Mouse (Mus musculus) WW6 (cell line): ENCODE measurements at regions not wholly inside any gene's neighbourhood (a gene's known extent, or its start where the extent isn't known, plus 50 kb on each side); places are given as distances from the start of the nearest gene placed in this dataset.

ENCODE experiments used
- DNase-seq: peaks from one replicate; pipeline ENCODE4 v3.0.0-alpha.2; 2013; ENCODE audit warnings: low read depth, low spot score

- DNase-seq = no peak
Measured at GRCm38 (mm10) chr1:193702707-193703419, 332.8 kb upstream of the Camk1g start.

- DNase-seq = no peak
Measured at GRCm38 (mm10) chr1:193700217-193700616, 330.1 kb upstream of the Camk1g start.

GRCm38 (mm10) chr1:193698603-193699266 is 328.6 kb upstream of the Camk1g start:
- no peak for DNase-seq

DNA sequence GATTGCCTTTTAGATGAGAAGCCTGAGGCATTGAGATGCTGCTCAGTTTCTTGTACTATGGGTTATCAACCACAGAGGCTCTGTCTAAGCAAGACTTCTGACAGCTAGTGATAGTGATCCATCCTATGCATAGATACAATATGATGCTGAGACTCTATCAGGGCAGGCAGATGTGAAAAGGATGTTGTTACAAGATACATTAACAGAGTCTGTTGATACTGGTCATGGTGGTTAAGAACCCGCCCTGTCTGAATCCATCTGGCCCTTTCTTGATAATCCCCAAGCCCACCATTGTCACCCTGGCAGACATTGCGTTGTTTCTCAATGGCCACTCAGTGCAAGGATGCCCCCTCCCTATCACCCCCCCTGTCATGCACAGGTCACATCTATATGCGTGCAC is 327.8 kb upstream of the Camk1g start:
- no peak for DNase-seq

GRCm38 (mm10) chr1:193697001-193697400 is 326.9 kb upstream of the Camk1g start:
- DNase-seq = no peak

GRCm38 (mm10) chr1:193692991-193693390 is 322.9 kb upstream of the Camk1g start:
- DNase-seq = no peak

- no peak for DNase-seq
Measured at GRCm38 (mm10) chr1:193689601-193690000, 319.5 kb upstream of the Camk1g start.

GRCm38 (mm10) chr1:193682917-193683316 is 312.8 kb upstream of the Camk1g start:
- no peak for DNase-seq

GRCm38 (mm10) chr1:193678448-193678847 is 308.4 kb upstream of the Camk1g start:
- DNase-seq = no peak

DNA sequence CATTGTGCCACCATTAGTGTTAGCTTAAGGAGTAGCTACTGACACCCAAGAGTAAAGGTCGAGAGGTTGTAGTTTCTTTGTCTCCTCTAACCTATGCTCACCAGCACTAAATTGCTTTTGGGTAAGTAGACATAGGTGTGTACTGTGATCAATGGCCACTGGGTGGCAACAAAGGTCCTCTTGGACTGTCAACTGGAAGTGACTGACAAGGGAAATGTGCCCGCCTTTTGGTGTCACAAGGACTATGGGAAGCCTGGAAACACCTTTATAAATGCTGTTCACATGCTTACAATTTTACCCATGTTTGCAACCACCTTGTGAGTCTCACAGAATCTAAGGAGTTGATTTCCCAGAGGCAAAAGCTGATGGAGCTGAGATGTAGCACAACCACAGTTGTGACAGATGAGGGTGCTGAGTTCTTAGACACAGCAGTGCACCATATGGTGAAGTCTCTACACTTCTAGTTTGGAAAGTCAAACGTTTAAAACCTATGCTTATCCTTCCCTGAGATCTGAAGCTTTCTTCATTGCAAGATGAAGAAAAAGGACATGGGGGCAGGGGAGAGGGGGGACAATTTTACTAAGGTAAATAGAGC is 303.2 kb upstream of the Camk1g start:
- peak; percentile 22 for DNase-seq

DNA sequence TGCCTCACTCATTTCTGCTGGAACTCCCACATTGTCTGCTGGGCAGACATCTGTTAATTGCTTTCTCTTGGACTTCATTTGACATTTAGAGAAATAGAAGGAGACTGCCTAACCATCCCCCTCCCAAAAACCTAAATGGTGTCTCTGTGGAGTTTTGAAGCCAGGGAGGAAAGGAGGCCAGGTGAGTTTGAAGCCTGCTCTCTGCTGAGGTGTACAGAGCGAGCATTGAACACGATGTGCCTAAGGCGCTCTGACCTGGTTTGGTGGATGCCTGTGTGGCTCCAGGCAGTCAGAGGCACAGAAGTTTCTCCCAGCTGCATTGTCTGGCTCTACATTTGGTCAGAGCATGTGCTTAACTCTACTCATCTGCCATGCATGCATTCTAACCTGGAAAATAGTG is 302.6 kb upstream of the Camk1g start:
- no peak for DNase-seq

GRCm38 (mm10) chr1:193671816-193672254 is 301.7 kb upstream of the Camk1g start:
- no peak for DNase-seq

DNA sequence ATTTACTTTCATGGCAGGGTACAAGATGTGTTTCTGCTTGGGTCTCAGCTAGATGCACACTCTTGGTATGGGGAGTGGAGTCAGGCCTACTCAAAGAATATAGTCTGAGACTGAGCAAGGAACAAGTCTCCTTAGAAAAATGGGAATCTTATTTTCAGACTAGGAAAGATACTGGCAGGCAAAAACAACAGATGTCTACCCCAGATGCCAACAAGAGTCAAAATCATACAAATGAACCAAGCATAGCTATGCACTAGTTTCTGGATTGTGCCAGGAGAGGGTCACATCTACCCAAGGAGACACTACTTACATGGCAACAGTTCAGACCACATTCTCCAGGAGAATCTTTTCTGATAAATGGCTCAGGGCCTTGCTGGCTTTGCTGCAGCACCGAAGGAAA is 300.9 kb upstream of the Camk1g start:
- no peak for DNase-seq

- DNase-seq = no peak
Measured at GRCm38 (mm10) chr1:193670008-193670407, 299.9 kb upstream of the Camk1g start.

GRCm38 (mm10) chr1:193668841-193669240 is 298.7 kb upstream of the Camk1g start:
- no peak for DNase-seq

DNA sequence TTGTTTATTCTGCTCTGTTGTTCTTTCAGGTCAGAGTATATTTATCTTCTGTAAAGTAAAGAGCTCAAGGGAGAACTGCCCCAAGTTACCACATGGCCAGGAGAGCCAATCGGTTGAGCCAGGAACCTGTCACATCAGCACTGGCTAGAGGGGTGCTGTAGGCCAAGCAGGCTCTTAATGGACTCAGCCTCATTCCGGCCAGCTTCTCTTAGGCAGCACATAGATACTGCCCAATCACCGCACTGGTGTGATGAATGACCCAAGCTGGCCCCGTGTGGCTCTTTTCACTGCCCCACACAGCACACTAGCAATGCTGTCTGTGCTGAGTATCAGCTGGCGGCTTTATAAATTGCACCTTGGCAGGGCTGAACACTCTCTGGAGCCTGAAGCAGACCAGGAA is 295.8 kb upstream of the Camk1g start:
- DNase-seq = no peak

GRCm38 (mm10) chr1:193664569-193664968 is 294.5 kb upstream of the Camk1g start:
- DNase-seq = no peak

DNA sequence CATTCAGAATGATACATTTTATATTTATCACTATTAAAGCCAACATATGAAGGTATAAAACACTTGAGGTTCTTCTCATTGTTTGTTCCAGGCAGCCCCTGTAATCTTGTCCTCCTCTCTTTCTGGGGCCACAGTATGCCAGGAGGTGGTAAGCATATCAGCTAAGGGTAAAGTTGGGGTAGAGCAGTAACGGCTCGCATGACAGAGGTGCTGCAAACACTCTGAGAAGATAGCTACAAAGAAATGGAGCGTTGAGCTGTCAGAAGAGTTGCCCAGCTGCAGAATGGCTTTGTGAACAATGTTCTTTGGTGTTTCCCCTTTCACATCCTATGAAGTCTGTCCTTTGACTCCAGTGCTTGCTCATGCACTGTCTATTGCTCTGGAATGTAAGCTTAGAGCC is 293.5 kb upstream of the Camk1g start:
- DNase-seq = no peak

DNA sequence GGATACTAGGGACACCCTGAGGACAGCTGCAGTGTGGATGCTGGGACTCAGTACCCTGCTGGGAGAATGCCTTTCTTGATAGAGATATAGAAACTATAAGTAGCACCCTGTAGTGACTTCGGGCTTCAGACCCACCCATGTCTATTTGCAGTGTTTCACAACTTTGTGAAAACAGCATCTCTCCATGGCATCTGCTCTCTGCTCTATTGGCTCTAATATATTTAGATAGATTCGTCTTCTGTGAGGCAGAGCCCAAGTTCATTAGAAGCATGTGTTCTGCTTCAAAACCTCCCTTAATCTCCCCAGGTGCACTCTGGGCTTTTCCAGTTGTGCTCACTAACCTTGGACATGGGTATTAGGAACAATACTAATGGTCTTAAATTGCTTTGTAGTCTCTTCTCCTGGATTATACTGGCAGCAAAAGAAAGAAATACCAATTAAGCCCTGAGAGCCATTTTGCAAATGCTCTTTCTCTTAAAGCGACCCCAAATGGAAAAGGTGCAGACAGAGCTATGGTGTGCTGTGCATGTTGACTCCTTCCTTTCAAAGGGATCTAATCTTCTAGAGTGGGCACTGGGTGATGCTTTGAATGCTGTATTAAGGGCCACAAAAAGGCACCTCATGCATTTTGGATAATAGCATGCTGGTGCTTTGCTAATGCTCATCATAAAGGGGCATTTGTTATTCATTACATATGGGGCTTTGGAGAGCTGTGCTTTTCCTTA is 292.2 kb upstream of the Camk1g start:
- DNase-seq = no peak

DNA sequence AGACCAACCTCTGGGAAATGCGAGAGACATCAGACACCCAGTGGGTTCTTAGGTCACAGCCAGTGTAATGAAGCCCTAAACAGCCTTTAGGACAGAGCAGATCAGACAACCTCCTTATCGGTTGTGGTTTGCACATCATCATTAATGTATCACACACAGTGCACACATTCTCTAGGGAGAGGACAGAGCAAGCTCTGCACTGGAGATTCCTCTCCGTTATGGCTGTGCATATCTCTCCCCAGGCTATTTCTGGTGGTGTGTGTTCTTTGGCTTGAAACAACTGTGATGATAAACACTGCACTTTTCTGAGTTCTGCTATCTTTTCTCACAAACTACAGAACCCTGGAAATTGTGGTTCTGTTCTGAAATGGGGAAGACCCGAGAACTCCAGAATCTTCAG is 291.3 kb upstream of the Camk1g start:
- no peak for DNase-seq

- DNase-seq = no peak
Measured at GRCm38 (mm10) chr1:193655076-193655677, 285.1 kb upstream of the Camk1g start.

DNA sequence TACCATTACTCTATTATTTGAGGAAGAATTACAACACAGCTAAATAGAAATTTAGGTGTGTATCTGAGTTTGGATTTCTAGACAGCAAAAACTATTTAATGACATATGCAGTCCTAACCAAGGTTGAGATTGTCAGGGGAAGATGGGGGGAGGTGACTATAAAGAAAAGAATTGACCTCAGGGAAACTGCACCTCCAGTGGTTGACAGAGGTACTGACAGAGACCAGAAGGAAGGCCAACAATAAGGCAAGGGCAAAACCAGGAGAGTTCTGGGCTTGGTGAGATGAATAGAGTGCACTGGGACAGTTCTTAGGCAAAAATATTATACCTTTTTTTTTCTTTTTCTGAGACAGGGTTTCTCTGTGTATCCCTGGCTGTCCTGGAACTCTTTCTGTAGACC is 280.2 kb upstream of the Camk1g start:
- no peak for DNase-seq
